Mouse (Mus musculus) right cerebral cortex, postnatal 36 days (tissue): ENCODE measurements around the gene Gpr107.

Experiments used
- DNase-seq, 2 experiments: peaks; one replicate each; pipeline ENCODE4 v3.0.0; 2022; ENCODE audit warnings: low spot score in 2 of 2, mixed read lengths in 1 of 2

The Gpr107 gene

GRCm38 (mm10) chr2:31200051-31200450 is 47.9 kb downstream of the Gpr107 start:
- no peak for DNase-seq

DNA sequence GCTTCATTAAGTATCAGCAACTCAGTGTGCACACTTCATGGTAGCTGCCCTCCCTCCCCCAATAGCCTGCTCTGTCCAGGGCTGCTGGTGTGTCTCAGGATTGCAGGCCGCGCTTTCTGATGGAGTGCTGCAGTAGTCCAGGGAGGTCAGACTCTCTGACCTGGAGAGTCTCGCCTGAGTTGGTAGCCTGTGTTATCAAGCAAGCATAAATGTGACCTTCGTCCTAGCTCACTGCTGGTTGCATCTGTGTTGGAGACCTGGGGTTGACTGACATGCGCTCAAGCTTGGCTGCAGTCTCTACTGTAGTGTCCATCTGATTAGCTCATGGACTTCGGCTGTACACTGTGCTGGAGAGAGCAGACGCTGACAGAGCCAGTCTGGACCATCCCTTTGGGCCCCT is 49.7 kb downstream of the Gpr107 start:
- DNase-seq: no peak

DNA sequence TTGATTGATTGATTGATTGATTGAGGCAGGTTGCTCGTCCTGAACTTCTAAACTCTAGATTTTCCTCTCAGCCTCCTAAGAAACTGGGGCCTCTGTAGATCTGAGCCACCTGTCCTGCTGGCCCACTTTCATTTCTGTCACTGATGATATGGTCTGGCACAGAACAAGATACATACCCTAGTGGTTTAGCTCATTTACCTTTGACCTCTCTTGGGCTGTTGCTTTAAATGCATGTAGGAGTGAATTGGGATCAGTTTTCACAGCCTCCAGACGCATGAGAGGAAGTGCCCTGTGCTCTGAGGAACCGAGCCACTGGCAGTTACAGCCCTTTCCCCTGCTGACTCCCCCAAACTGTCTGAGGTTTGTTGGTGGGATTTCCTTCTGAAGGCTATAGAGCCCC is 50.2 kb downstream of the Gpr107 start:
- no peak for DNase-seq

- no peak for DNase-seq
Observed at GRCm38 (mm10) chr2:31202956-31203355, 50.8 kb downstream of the Gpr107 start.

GRCm38 (mm10) chr2:31204677-31205076 is 52.6 kb downstream of the Gpr107 start:
- no peak for DNase-seq

GRCm38 (mm10) chr2:31206211-31206610 is 54.1 kb downstream of the Gpr107 start:
- no peak for DNase-seq

GRCm38 (mm10) chr2:31206882-31207281 is 54.8 kb downstream of the Gpr107 start:
- DNase-seq: no peak

GRCm38 (mm10) chr2:31208544-31209142 is 56.5 kb downstream of the Gpr107 start:
- no peak for DNase-seq

GRCm38 (mm10) chr2:31209525-31209924 is 57.4 kb downstream of the Gpr107 start:
- no peak for DNase-seq

DNA sequence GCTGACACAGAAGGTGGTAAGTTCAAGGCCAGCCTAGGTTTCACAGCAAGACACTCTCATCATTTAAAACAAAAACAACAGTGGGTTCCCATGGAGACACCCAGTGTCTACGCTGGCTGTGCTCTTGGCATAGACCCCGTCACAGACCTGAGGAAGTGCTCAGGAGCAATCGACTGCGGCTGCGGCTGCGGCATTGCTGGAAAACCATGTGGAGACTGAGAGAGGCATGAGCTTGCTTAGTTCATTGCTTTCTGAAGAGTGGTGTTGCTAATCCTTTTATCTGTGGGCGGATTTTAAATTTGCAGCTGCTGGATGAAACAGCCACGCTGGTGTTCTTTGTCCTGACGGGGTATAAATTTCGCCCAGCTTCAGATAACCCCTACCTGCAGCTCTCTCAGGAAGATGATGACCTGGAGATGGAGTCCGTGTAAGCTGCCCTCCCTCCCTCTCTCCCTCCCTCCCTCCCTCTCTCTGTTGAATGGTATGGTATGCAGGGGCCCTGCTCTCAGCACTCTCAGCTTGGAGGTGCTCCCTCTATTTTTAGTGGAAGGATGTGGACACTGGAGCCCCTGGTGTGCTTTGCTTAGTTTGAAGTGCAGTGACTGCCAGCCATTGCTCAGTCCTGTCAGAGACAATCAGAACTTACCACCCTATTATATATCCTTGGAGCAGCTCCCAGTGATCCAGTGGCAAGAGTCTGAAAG is 58.2 kb downstream of the Gpr107 start:
- DNase-seq: no peak

- DNase-seq: no peak
Observed at GRCm38 (mm10) chr2:31211204-31211603, 59.1 kb downstream of the Gpr107 start.

GRCm38 (mm10) chr2:31214211-31214796 is 62.2 kb downstream of the Gpr107 start:
- DNase-seq: no peak

DNA sequence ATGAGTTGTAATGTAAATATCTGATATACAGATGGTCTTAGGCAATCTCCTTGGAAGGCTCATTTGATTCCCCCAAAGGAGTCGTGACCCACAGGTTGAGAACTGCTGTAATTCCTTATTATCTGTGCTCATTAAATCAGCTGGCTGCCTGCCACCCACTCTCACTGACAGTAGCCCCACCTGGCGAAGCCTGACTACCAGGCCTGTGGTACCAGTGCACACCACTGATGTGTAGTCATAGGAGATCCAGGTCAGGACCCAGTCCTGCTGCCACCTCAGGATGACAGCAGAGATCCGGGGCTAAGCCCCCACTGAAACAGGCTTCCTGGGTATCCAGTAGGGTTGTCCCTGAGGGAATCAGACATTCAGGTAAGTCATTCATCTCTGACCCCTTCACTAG is 66.5 kb downstream of the Gpr107 start:
- DNase-seq: no peak

DNA sequence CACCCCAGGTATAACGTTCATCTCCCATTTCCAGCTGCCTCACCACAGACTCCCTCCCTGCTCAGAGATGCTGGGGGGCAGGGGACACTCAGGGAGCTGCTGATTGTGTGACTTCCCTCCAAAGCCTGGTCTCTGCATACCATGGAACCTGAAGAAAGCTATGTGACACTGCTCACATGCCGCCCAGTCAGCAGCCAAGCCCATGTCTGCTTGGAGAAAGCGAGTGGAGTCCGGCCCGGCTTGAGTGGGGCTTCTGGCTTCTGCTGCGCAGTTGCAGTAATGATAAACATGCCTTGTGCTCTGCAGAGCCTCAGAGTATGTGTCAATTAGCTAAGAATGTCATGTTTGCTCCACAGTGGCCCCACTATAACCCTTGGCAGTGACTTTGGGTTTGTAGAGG is 67.4 kb downstream of the Gpr107 start:
- no peak for DNase-seq

GRCm38 (mm10) chr2:31220844-31221243 is 68.7 kb downstream of the Gpr107 start:
- DNase-seq: no peak

DNA sequence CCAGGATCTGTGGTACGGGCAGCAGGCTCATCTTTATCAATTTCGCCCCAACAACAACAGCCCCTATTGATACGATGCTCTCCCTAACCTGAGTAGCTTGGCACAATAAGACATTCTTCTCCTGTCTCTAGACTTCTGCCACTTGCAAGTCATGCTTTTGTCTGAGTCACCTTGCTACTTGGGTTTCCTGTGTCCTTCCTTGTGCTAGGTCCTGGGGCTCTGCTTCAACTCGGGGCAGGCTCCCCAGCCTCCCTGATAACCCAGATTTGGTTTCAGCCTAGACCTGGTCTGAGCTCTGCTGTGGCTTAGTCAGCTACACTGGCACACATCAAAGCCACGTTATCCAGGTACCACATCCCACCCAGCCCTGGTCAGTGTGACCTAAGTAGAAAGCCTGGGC is 69.5 kb downstream of the Gpr107 start:
- DNase-seq: no peak

GRCm38 (mm10) chr2:31228768-31229311 is 76.7 kb downstream of the Gpr107 start:
- no peak for DNase-seq

GRCm38 (mm10) chr2:31239203-31239696 is 87.1 kb downstream of the Gpr107 start:
- no peak for DNase-seq

DNA sequence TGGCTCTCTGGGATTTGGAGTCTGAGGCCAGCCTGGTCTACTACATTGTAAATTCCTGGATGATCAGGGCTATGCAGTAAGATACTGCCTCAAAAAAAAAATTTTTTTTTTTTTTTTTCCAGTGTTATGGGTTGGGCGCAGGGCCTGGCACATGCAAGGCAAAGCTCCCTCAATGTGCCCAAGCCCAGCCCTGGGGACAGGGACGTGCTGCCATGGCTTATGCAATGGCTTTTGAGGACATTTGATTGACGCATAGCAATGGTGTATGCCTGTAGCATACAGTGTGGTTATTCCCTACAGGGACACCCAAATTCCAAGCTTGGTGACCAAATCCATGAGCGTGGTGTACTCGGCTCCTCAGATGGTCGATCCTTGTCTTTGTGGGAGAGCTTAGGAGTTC is 87.7 kb downstream of the Gpr107 start:
- DNase-seq: no peak

DNA sequence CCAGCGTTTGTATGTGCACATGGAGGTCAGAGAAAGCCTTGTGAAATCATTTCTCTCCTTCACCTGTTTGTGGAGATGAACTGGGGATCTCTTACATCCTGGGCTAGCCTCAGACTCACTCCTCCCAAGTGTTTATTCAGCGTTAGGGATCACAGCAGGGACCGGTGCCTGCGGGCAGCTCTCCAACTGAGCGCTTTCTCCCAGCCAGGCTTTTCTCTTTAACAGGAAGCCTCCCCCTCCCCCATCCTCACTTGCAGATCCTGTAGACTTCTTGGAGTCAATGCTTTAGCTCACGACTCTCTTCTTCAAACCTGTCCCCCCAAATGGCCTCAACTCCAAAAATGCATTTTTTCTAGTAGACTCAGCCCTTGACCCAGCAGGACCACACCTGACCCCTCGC is 89.5 kb downstream of the Gpr107 start:
- DNase-seq: no peak

DNA sequence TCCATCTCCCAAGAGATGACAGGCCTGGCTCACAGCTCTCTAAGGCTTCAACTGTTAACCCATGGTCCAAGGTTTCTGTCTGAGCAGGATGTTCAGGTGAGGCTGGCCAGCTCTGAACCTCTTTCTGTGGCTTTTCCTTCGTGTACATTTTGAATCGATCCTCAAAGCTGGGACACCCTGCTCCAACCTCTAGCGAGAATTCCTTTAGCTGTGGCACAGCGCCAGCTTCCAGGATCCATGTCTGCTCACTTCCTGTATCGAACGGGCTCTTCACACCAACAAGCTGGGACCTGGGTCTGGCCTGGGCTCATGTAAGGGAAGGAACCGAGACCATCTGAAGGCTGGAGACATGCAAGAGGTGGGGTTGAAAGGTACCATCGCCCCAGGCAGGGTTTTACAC is 92.1 kb downstream of the Gpr107 start:
- no peak for DNase-seq

DNA sequence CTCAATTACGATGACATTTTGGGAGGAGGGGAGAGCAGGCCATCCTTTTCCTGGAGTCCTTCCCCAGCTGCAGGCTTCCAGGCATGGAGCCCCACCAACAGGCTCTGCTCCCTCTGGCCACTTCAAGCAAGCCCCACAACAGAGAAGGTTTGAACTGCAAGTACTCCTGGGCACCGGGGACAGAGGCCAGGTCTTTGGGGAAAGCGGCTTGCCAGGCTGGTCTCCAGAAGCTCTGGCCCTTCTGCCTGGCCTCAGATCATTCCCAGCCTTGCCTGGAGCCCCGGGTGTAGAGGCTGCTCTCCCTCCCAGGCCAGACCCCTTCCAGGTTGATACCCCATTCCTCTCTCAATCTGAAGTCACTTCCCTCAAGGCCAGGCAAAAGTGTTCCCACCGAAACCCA is 92.9 kb downstream of the Gpr107 start:
- DNase-seq: no peak
